Mouse (Mus musculus) CH12.LX (cell line): ENCODE data around the gene Gpatch3. TPM values are rescaled to one million over a fixed set of nuclear protein-coding genes. Genes with fewer than 3 reads are reported as not detected.

Experiments
- DNase-seq: peaks from one replicate; pipeline ENCODE4 v3.0.0-alpha.2; 2013; ENCODE audit errors: extremely low read depth
- H3K27ac ChIP-seq: 2 replicates; pipeline ENCODE4 v1.5.1; 2012; ENCODE audit warnings: low read depth, mild to moderate bottlenecking, control low read depth, moderate library complexity; ENCODE audit not compliant: insufficient read depth
- H3K27me3 ChIP-seq: replicated peaks from 2 replicates; pipeline ENCODE3; 2012; ENCODE audit warnings: inconsistent platforms
- H3K36me3 ChIP-seq, 2 experiments: replicated peaks in 1 of 2; 2 replicates each; pipeline versions ENCODE3 to v1.6.1; 2012; ENCODE audit warnings: inconsistent platforms in 1 of 2, low read length in 1 of 2, mild to moderate bottlenecking in 1 of 2, mixed read lengths in 1 of 2, moderate library complexity in 1 of 2; ENCODE audit not compliant: control insufficient read depth in 1 of 2, insufficient read depth in 1 of 2
- H3K4me1 ChIP-seq, 2 experiments: 2 replicates each; pipeline ENCODE4 v1.6.1; 2012; ENCODE audit warnings: inconsistent platforms in 1 of 2, moderate library complexity in 1 of 2; ENCODE audit not compliant: insufficient read depth in 2 of 2, control insufficient read depth in 1 of 2
- H3K4me2 ChIP-seq: 2 replicates; pipeline ENCODE4 v1.6.1; 2012; ENCODE audit warnings: low read depth, mild to moderate bottlenecking, control low read depth; ENCODE audit not compliant: poor library complexity, insufficient read depth, severe bottlenecking
- H3K4me3 ChIP-seq, 3 experiments: fragments of 150-350 bp in 1 of 3; sonication (generic) in 1 of 3; replicated peaks in 1 of 3; 2 replicates each; pipeline versions ENCODE3 to v1.5.1; 2011 to 2012; ENCODE audit warnings: low read depth in 2 of 3, low read length in 2 of 3, mild to moderate bottlenecking in 2 of 3, moderate library complexity in 2 of 3, control low read depth in 1 of 3, improper control_type of control experiment in 1 of 3, inconsistent platforms in 1 of 3, mixed read lengths in 1 of 3; ENCODE audit not compliant: poor library complexity in 1 of 3
- H3K79me2 ChIP-seq: replicated peaks from 2 replicates; pipeline ENCODE4 v1.6.1; 2012; ENCODE audit warnings: mild to moderate bottlenecking, moderate library complexity; ENCODE audit not compliant: control insufficient read depth, poor library complexity, insufficient read depth, severe bottlenecking; ENCODE audit errors: extremely low read depth
- H3K9ac ChIP-seq: 2 replicates; pipeline ENCODE4 v1.6.1; 2012; ENCODE audit warnings: low read depth, mild to moderate bottlenecking, control low read depth, moderate library complexity; ENCODE audit not compliant: insufficient read depth
- H3K9me3 ChIP-seq: replicated peaks from 2 replicates; pipeline ENCODE3; 2012; ENCODE audit warnings: low read length, inconsistent platforms, mixed read lengths
- CTCF ChIP-seq, 2 experiments: IDR thresholded peaks in 1 of 2; conservative IDR thresholded peaks in 1 of 2; 2 replicates each; pipeline ENCODE4 v1.5.1; 2011 to 2012; ENCODE audit warnings: low read depth in 2 of 2, low read length in 2 of 2, improper control_type of control experiment in 1 of 2, inconsistent platforms in 1 of 2, mild to moderate bottlenecking in 1 of 2, moderate library complexity in 1 of 2
- ELF1 ChIP-seq: IDR thresholded peaks from 2 replicates; pipeline ENCODE4 v1.6.1; 2014; ENCODE audit warnings: low read depth, mild to moderate bottlenecking, inconsistent platforms, low read length, improper control_type of control experiment
- ETS1 ChIP-seq: conservative IDR thresholded peaks from 2 replicates; pipeline ENCODE4 v1.6.1; 2012; ENCODE audit warnings: low read depth, mild to moderate bottlenecking, inconsistent platforms, low read length, improper control_type of control experiment, moderate library complexity
- GABPA ChIP-seq: IDR thresholded peaks from 2 replicates; pipeline ENCODE4 v1.6.1; 2012; ENCODE audit warnings: low read depth, low read length, improper control_type of control experiment, inconsistent platforms; ENCODE audit not compliant: insufficient replicate concordance
- HCFC1 ChIP-seq: IDR thresholded peaks from 2 replicates; pipeline ENCODE4 v1.6.1; 2012; ENCODE audit warnings: low read depth, mild to moderate bottlenecking, inconsistent platforms, low read length, improper control_type of control experiment
- JUN ChIP-seq: IDR thresholded peaks from 2 replicates; pipeline ENCODE4 v1.6.1; 2011; ENCODE audit warnings: low read depth, mild to moderate bottlenecking, low read length, improper control_type of control experiment, moderate library complexity; ENCODE audit not compliant: insufficient read depth
- JUND ChIP-seq: conservative IDR thresholded peaks from 2 replicates; pipeline ENCODE4 v1.6.1; 2011; ENCODE audit warnings: low read depth, low read length, improper control_type of control experiment
- KAT2A ChIP-seq: IDR thresholded peaks from 2 replicates; pipeline ENCODE4 v1.6.1; 2012; ENCODE audit warnings: low read length, improper control_type of control experiment, inconsistent platforms; ENCODE audit not compliant: insufficient replicate concordance
- MAZ ChIP-seq: IDR thresholded peaks from 2 replicates; pipeline ENCODE4 v1.6.1; 2012; ENCODE audit warnings: low read depth, mild to moderate bottlenecking, inconsistent platforms, low read length, improper control_type of control experiment, moderate library complexity
- MEF2A ChIP-seq: IDR thresholded peaks from 2 replicates; pipeline ENCODE4 v1.6.1; 2014; ENCODE audit warnings: low read depth, mild to moderate bottlenecking, inconsistent platforms, low read length, improper control_type of control experiment, borderline replicate concordance
- MYC ChIP-seq: IDR thresholded peaks from 2 replicates; pipeline ENCODE4 v1.6.1; 2011; ENCODE audit warnings: low read depth, mild to moderate bottlenecking, improper control_type of control experiment, low read length
- NELFE ChIP-seq: IDR thresholded peaks from 2 replicates; pipeline ENCODE4 v1.6.1; 2011; ENCODE audit warnings: low read depth, low read length, improper control_type of control experiment
- NRF1 ChIP-seq: IDR thresholded peaks from 2 replicates; pipeline ENCODE4 v1.6.1; 2014; ENCODE audit warnings: low read depth, mild to moderate bottlenecking, inconsistent platforms, low read length, improper control_type of control experiment, moderate library complexity
- PAX5 ChIP-seq: IDR thresholded peaks from 2 replicates; pipeline ENCODE4 v1.6.1; 2012; ENCODE audit warnings: low read length, inconsistent platforms, mixed read lengths
- POLR2A ChIP-seq: IDR thresholded peaks from 2 replicates; pipeline ENCODE4 v1.6.1; 2011; ENCODE audit warnings: low read depth, mild to moderate bottlenecking, improper control_type of control experiment, low read length
- RAD21 ChIP-seq: IDR thresholded peaks from 2 replicates; pipeline ENCODE4 v1.6.1; 2011; ENCODE audit warnings: low read depth, mild to moderate bottlenecking, low read length, improper control_type of control experiment, moderate library complexity
- RCOR1 ChIP-seq: conservative IDR thresholded peaks from 2 replicates; pipeline ENCODE4 v1.6.1; 2012; ENCODE audit warnings: low read depth, mild to moderate bottlenecking, inconsistent platforms, low read length, improper control_type of control experiment
- SIN3A ChIP-seq: IDR thresholded peaks from 2 replicates; pipeline ENCODE4 v1.6.1; 2012; ENCODE audit warnings: low read length, improper control_type of control experiment, inconsistent platforms
- TBP ChIP-seq: conservative IDR thresholded peaks from 2 replicates; pipeline ENCODE4 v1.6.1; 2011; ENCODE audit warnings: low read depth, low read length, improper control_type of control experiment
- USF1 ChIP-seq: IDR thresholded peaks from 2 replicates; pipeline ENCODE4 v1.6.1; 2014; ENCODE audit warnings: low read depth, mild to moderate bottlenecking, inconsistent platforms, low read length, improper control_type of control experiment
- USF2 ChIP-seq: conservative IDR thresholded peaks from 2 replicates; pipeline ENCODE4 v1.6.1; 2011; ENCODE audit warnings: low read depth, low read length, improper control_type of control experiment
- ZC3H11A ChIP-seq: IDR thresholded peaks from 2 replicates; pipeline ENCODE4 v1.6.1; 2012; ENCODE audit warnings: low read depth, mild to moderate bottlenecking, inconsistent platforms, low read length, improper control_type of control experiment
- ZKSCAN1 ChIP-seq: IDR thresholded peaks from 2 replicates; pipeline ENCODE4 v1.6.1; 2012; ENCODE audit warnings: low read depth, inconsistent platforms, low read length, improper control_type of control experiment, borderline replicate concordance
- ZNF384 ChIP-seq: IDR thresholded peaks from 2 replicates; pipeline ENCODE4 v1.6.1; 2012; ENCODE audit warnings: low read depth, low read length, improper control_type of control experiment, inconsistent platforms
- dilution Hi-C: fragments of 300-500 bp; cut with MboI; formaldehyde crosslinking; loops from 2 replicates; pipeline ENCODE4 v1.14.3; 2020; ENCODE audit warnings: low sequenced_read_pairs; ENCODE audit not compliant: extremely low pct_unique_long_range_greater_than_20kb, extremely low pct_ligation_motif_present
- in situ Hi-C: fragments of 300-500 bp; cut with MboI; formaldehyde crosslinking; loops from 3 replicates; pipeline ENCODE4 v1.14.3; 2019; ENCODE audit warnings: low sequenced_read_pairs, low pct_ligation_motif_present, low pct_unique_long_range_greater_than_20kb, mixed read lengths
- polyA plus RNA-seq: library from polyadenylated mRNA; unstranded; fragments of >175 nt; gene quantifications from 2 replicates; pipeline ENCODE4 v1.2.1, GENCODE M21; 2012; ENCODE audit warnings: low read depth; ENCODE audit not compliant: insufficient read length
- total RNA-seq, 2 experiments: library from RNA; depleted of rRNA; stranded (reverse); fragments of 300-350 nt in 1 of 2; fragments of >200 nt in 1 of 2; gene quantifications; 2 replicates each; pipeline ENCODE4 v1.2.3; 2012 to 2014

The Gpatch3 gene
- total and polyA plus RNA-seq, 3 experiments: 7.2 to 20.9 (median 10.8) TPM

DNA sequence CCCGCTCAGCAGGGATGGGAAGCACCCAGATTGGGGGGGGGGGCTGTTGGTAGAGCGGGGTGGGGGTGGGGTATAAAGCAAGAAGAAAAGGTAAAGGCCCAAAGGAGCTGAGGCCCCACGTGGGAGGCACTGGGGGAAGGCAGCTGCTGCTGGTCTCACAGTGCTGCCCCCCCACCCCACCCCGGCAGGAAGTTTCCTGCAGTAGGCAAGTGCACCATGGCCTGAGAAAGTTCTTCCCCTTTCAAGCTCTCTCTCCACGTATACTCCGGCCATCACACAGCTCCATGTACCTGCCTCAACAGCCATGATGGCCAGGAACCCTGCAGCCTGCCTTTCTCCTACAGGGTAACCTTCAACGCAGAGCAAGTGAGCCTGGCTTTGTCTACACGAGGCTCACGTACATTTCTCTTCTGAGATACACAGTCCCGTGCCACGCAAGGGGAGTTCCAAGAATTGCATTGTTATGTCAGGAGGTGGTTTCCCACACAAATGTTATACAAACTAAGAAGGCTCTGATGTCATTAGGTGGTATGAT lies 47.7 kb downstream of the Gpatch3 start (continued):
- TF ChIP-seq HCFC1: no peak; the same call in 1 of the 2 replicates
- no peak for TF ChIP-seq JUN
- TF ChIP-seq TBP: no peak
- TF ChIP-seq MEF2A: peak; percentile 61; the same call in 1 of the 2 replicates
- peak; percentile 97 for TF ChIP-seq ETS1
- TF ChIP-seq SIN3A: peak; percentile 60
- TF ChIP-seq NELFE: no peak
- no peak for TF ChIP-seq ZC3H11A
- no peak for TF ChIP-seq POLR2A
- TF ChIP-seq GABPA: no peak
- TF ChIP-seq KAT2A: 0 out of 2 replicates have a peak, but pooled peaks have one; percentile 26
- no peak for TF ChIP-seq RAD21
- TF ChIP-seq MYC: peak; percentile 49; the same call in 1 of the 2 replicates
- TF ChIP-seq USF1: peak; percentile 27
- no peak for TF ChIP-seq ZKSCAN1
- TF ChIP-seq NRF1: 0 out of 2 replicates have a peak, but pooled peaks have one; percentile 29
- TF ChIP-seq RCOR1: peak; percentile 72; the same call in 1 of the 2 replicates
- no peak for TF ChIP-seq JUND
- peak; percentile 61 for TF ChIP-seq ELF1
- peak; percentile 68 for TF ChIP-seq MAZ

DNA sequence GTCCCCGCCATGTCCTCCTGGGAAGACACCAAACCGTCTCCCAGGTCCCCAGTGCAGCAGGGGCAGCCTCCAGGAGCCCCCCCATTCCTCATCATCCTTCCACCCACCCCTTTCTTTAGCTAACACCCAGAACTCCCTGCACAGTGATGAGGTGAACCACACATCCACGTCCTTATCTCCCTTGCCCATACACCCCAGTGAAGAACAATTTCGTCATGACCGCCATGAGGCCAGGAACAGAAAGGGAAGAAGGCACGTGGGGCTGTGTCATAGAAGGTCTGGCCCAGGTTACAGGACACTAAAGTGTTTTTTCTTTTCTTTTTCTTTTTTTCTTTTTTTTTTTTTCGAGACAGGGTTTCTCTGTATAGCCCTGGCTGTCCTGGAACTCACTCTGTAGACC lies 50.3 kb downstream of the Gpatch3 start:
- Histone ChIP-seq H3K27ac (no peak overlapping the region), H3K4me2 (no peak overlapping the region), H3K79me2 (peaks cover 16% of the 10 kb centered on the region), H3K27me3 (no peaks in the 10 kb centered on the region), H3K9ac (no peak overlapping the region), H3K9me3 (no peaks in the 10 kb centered on the region), H3K4me3 (no peak overlapping the region), H3K36me3 (peaks cover 16 to 56% of the 10 kb centered on the region in 2 experiments), H3K4me1 (peaks cover 36 to 87% of the 10 kb centered on the region in 2 experiments)
- no peak for TF ChIP-seq HCFC1
- TF ChIP-seq ZKSCAN1: no peak
- TF ChIP-seq PAX5: no peak
- TF ChIP-seq NRF1: no peak
- TF ChIP-seq SIN3A: no peak
- no peak for TF ChIP-seq CTCF (conservative IDR thresholded peaks at IDR 0.05 in 1 of 2, IDR thresholded peaks at IDR 0.05 in 1 of 2; ENCODE audit: low read depth in 2 of 2, low read length in 2 of 2)
- TF ChIP-seq ZC3H11A: no peak
- TF ChIP-seq USF2: no peak
- TF ChIP-seq TBP: no peak
- TF ChIP-seq USF1: no peak
- TF ChIP-seq MAZ: no peak
- TF ChIP-seq ZNF384: no peak
- no peak for TF ChIP-seq GABPA
- no peak for DNase-seq
- in situ Hi-C loops: no loop called here
- dilution Hi-C loops: no loop called here
